Mouse (Mus musculus): ENCODE results near the gene Fbxl21. TPM values are rescaled to one million over a fixed set of nuclear protein-coding genes. Genes with fewer than 3 reads are reported as not detected.

Fbxl21 gene
- polyA plus RNA-seq, 1 experiment from 2014 or later: 5.3 TPM

DNA sequence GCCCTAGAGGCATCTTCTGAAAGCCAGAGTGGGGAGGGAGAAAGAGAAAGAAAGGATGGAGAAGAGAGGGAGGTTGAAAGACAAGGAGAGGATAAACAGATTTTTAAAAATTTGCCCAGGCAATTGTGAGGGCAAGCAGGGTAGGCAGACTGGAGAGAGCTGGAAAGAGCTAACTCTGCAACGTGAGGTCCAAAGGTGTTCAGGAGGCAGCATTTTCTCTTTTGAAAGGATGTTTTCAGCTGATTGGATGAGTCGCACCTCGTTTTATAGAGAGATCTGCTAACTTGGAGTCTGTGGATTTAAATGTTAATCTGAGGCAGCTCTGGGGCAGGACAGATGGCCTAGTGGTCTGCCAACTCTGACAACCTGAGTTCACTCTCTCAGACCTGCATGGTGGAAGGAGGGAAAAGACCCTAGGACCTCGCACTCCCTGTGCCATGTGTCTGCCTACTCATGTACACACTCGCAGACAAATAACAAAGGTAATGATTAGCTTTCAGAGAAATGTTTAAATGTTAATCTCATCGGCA is 37.6 kb downstream of the Fbxl21 start:
- Histone ChIP-seq H3K4me3 (ENCODE audit: low read depth, low read length) (no peak overlapping the region), H3K9me3 (ENCODE audit: control insufficient read depth, low read length) (no peaks in the 10 kb centered on the region), H3K36me3 (ENCODE audit: control insufficient read depth, insufficient read depth, low read length) (no peaks in the 10 kb centered on the region), H3K9ac (replicated peaks; ENCODE audit: low read depth, low read length) (no peak overlapping the region), H3K27me3 (ENCODE audit: control insufficient read depth, insufficient read depth, low read length) (no peaks in the 10 kb centered on the region), H3K4me2 (ENCODE audit: low read depth, low read length) (no peak overlapping the region), H3K27ac (ENCODE audit: low read depth, low read length) (no peak overlapping the region), H3K4me1 (ENCODE audit: control insufficient read depth, insufficient read depth, low read length) (no peaks in the 10 kb centered on the region)
- ATAC-seq (ENCODE audit: low read depth): no peak
- 87% methylated on average over 6 of the region's 6 CpGs for WGBS

- Histone ChIP-seq H3K36me3 (ENCODE audit: control insufficient read depth, insufficient read depth, low read length) (no peaks in the 10 kb centered on the region), H3K4me1 (ENCODE audit: control insufficient read depth, insufficient read depth, low read length) (no peaks in the 10 kb centered on the region), H3K27ac (ENCODE audit: low read depth, low read length) (no peak overlapping the region), H3K4me2 (ENCODE audit: low read depth, low read length) (no peak overlapping the region), H3K27me3 (ENCODE audit: control insufficient read depth, insufficient read depth, low read length) (no peaks in the 10 kb centered on the region), H3K9me3 (ENCODE audit: control insufficient read depth, low read length) (no peaks in the 10 kb centered on the region), H3K4me3 (ENCODE audit: low read depth, low read length) (no peak overlapping the region), H3K9ac (replicated peaks; ENCODE audit: low read depth, low read length) (no peak overlapping the region)
- no peak for ATAC-seq (ENCODE audit: low read depth)
- 78% methylated on average over 8 of the region's 8 CpGs for WGBS
Observed at GRCm38 (mm10) chr13:56561129-56561528, 38.9 kb downstream of the Fbxl21 start.

- Histone ChIP-seq H3K9me3 (ENCODE audit: control insufficient read depth, low read length) (no peaks in the 10 kb centered on the region), H3K27ac (ENCODE audit: low read depth, low read length) (no peak overlapping the region), H3K9ac (replicated peaks; ENCODE audit: low read depth, low read length) (no peak overlapping the region), H3K4me1 (ENCODE audit: control insufficient read depth, insufficient read depth, low read length) (no peaks in the 10 kb centered on the region), H3K4me3 (ENCODE audit: low read depth, low read length) (no peak overlapping the region), H3K36me3 (ENCODE audit: control insufficient read depth, insufficient read depth, low read length) (no peaks in the 10 kb centered on the region), H3K27me3 (ENCODE audit: control insufficient read depth, insufficient read depth, low read length) (no peaks in the 10 kb centered on the region), H3K4me2 (ENCODE audit: low read depth, low read length) (no peak overlapping the region)
- 39% methylated on average over 6 of the region's 6 CpGs for WGBS
- ATAC-seq (ENCODE audit: low read depth): no peak
Observed at GRCm38 (mm10) chr13:56563075-56563474, 40.8 kb downstream of the Fbxl21 start.

DNA sequence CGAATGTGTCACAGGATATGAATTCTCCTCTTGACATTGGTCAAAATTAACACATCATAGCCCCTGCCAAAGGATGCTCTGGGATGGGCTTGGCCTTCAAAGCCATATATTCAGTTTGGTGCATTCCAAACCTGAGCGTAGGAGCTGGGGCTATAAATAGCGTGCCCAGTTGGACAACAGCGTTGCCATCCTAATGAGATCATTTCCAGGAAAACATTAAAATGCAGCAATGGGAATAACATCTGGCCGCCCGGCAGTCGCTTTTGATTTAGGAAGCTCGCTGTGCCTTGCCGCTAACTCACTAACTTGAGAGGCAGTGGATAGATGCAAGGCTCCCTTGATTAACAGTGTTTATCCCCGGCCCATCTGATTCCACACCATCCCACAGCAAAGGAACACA is 44.1 kb downstream of the Fbxl21 start:
- Histone ChIP-seq H3K27me3 (ENCODE audit: control insufficient read depth, insufficient read depth, low read length) (no peaks in the 10 kb centered on the region), H3K36me3 (ENCODE audit: control insufficient read depth, insufficient read depth, low read length) (no peaks in the 10 kb centered on the region), H3K9ac (replicated peaks; ENCODE audit: low read depth, low read length) (no peak overlapping the region), H3K9me3 (ENCODE audit: control insufficient read depth, low read length) (no peaks in the 10 kb centered on the region), H3K4me1 (ENCODE audit: control insufficient read depth, insufficient read depth, low read length) (no peaks in the 10 kb centered on the region), H3K4me3 (ENCODE audit: low read depth, low read length) (no peak overlapping the region), H3K4me2 (ENCODE audit: low read depth, low read length) (no peak overlapping the region), H3K27ac (ENCODE audit: low read depth, low read length) (no peak overlapping the region)
- 34% methylated on average over 10 of the region's 10 CpGs for WGBS
- ATAC-seq (ENCODE audit: low read depth): no peak

- H3K27me3 ChIP-seq (ENCODE audit: control insufficient read depth, insufficient read depth, low read length): no peaks in the 10 kb centered on the region
- no peak overlapping the region for H3K4me2 ChIP-seq (ENCODE audit: low read depth, low read length)
- no peaks in the 10 kb centered on the region for H3K36me3 ChIP-seq (ENCODE audit: control insufficient read depth, insufficient read depth, low read length)
- no peak overlapping the region for H3K27ac ChIP-seq (ENCODE audit: low read depth, low read length)
- no peak overlapping the region for H3K4me3 ChIP-seq (ENCODE audit: low read depth, low read length)
- H3K9me3 ChIP-seq (ENCODE audit: control insufficient read depth, low read length): no peaks in the 10 kb centered on the region
- H3K4me1 ChIP-seq (ENCODE audit: control insufficient read depth, insufficient read depth, low read length): no peaks in the 10 kb centered on the region
- no peak for ATAC-seq (ENCODE audit: low read depth)
- no peak overlapping the region for H3K9ac ChIP-seq (replicated peaks; ENCODE audit: low read depth, low read length)
- 88% methylated on average over 8 of the region's 8 CpGs for WGBS
Observed at GRCm38 (mm10) chr13:56571645-56572044, 49.4 kb downstream of the Fbxl21 start.

- no peak overlapping the region for H3K27ac ChIP-seq (ENCODE audit: low read depth, low read length)
- H3K9me3 ChIP-seq (ENCODE audit: control insufficient read depth, low read length): no peaks in the 10 kb centered on the region
- no peaks in the 10 kb centered on the region for H3K36me3 ChIP-seq (ENCODE audit: control insufficient read depth, insufficient read depth, low read length)
- H3K4me3 ChIP-seq (ENCODE audit: low read depth, low read length): no peak overlapping the region
- H3K4me2 ChIP-seq (ENCODE audit: low read depth, low read length): no peak overlapping the region
- H3K4me1 ChIP-seq (ENCODE audit: control insufficient read depth, insufficient read depth, low read length): no peaks in the 10 kb centered on the region
- no peak overlapping the region for H3K9ac ChIP-seq (replicated peaks; ENCODE audit: low read depth, low read length)
- H3K27me3 ChIP-seq (ENCODE audit: control insufficient read depth, insufficient read depth, low read length): no peaks in the 10 kb centered on the region
- ATAC-seq (ENCODE audit: low read depth): no peak
- WGBS: 85% methylated on average over 3 of the region's 4 CpGs
Observed at GRCm38 (mm10) chr13:56575074-56575473, 52.8 kb downstream of the Fbxl21 start.

DNA sequence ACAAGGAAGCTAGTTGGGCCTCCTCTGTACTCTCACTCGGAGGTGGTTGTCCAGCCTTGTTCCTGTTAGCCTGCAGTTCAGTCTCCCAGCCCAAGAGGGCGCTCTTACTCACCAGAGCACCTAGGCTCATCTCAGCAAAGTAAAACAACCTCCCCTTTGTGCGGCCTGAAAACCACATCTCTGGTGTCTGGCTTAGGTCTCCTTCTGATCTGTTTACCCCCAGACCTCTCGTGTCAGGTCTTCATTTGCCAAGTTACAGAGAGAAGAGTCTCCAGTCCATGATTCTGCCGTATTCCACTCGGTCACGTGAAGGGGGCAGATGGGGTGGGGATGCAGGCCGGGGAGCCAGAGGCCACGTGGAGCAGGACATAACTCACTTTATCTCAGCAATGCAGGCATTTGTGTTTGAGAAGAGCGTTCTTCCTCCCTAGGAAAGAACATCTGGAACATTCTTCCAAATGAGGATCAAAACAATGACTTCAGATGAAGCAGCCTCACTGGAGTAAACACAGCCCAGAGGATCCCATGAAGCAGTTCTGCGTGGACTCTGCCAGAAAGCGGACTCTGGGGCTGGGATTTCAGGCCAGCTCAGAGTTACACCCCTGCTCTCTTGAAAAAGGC is 53.5 kb downstream of the Fbxl21 start:
- H3K36me3 ChIP-seq (ENCODE audit: control insufficient read depth, insufficient read depth, low read length): no peaks in the 10 kb centered on the region
- H3K9me3 ChIP-seq (ENCODE audit: control insufficient read depth, low read length): no peaks in the 10 kb centered on the region
- WGBS: 47% methylated on average over 12 of the region's 12 CpGs
- H3K4me2 ChIP-seq (ENCODE audit: low read depth, low read length): no peak overlapping the region
- H3K4me3 ChIP-seq (ENCODE audit: low read depth, low read length): no peak overlapping the region
- no peak for ATAC-seq (ENCODE audit: low read depth)
- H3K27ac ChIP-seq (ENCODE audit: low read depth, low read length): no peak overlapping the region
- no peaks in the 10 kb centered on the region for H3K27me3 ChIP-seq (ENCODE audit: control insufficient read depth, insufficient read depth, low read length)
- H3K9ac ChIP-seq (replicated peaks; ENCODE audit: low read depth, low read length): no peak overlapping the region
- H3K4me1 ChIP-seq (ENCODE audit: control insufficient read depth, insufficient read depth, low read length): no peaks in the 10 kb centered on the region

- Histone ChIP-seq H3K4me2 (ENCODE audit: low read depth, low read length) (no peak overlapping the region), H3K9ac (replicated peaks; ENCODE audit: low read depth, low read length) (no peak overlapping the region), H3K4me1 (ENCODE audit: control insufficient read depth, insufficient read depth, low read length) (peaks cover 10% of the 10 kb centered on the region), H3K4me3 (ENCODE audit: low read depth, low read length) (no peak overlapping the region), H3K36me3 (ENCODE audit: control insufficient read depth, insufficient read depth, low read length) (no peaks in the 10 kb centered on the region), H3K9me3 (ENCODE audit: control insufficient read depth, low read length) (no peaks in the 10 kb centered on the region), H3K27ac (ENCODE audit: low read depth, low read length) (no peak overlapping the region), H3K27me3 (ENCODE audit: control insufficient read depth, insufficient read depth, low read length) (no peaks in the 10 kb centered on the region)
- 87% methylated on average over 5 of the region's 5 CpGs for WGBS
- no peak for ATAC-seq (ENCODE audit: low read depth)
Observed at GRCm38 (mm10) chr13:56578097-56578496, 55.8 kb downstream of the Fbxl21 start.

GRCm38 (mm10) chr13:56580450-56580849 is 58.2 kb downstream of the Fbxl21 start:
- Histone ChIP-seq H3K9me3 (ENCODE audit: control insufficient read depth, low read length) (no peaks in the 10 kb centered on the region), H3K4me1 (ENCODE audit: control insufficient read depth, insufficient read depth, low read length) (peaks cover 10% of the 10 kb centered on the region), H3K36me3 (ENCODE audit: control insufficient read depth, insufficient read depth, low read length) (no peaks in the 10 kb centered on the region), H3K4me2 (ENCODE audit: low read depth, low read length) (no peak overlapping the region), H3K9ac (replicated peaks; ENCODE audit: low read depth, low read length) (no peak overlapping the region), H3K27me3 (ENCODE audit: control insufficient read depth, insufficient read depth, low read length) (no peaks in the 10 kb centered on the region), H3K27ac (ENCODE audit: low read depth, low read length) (no peak overlapping the region), H3K4me3 (ENCODE audit: low read depth, low read length) (no peak overlapping the region)
- 63% methylated on average over 5 of the region's 5 CpGs for WGBS
- ATAC-seq (ENCODE audit: low read depth): no peak
